Mouse (Mus musculus) heart, embryonic 16.5 days (tissue): Measurements from ENCODE around the gene Necab3. TPM values are rescaled to one million over a fixed set of nuclear protein-coding genes. Genes with fewer than 3 reads are reported as not detected.

Experiments used
- polyA plus RNA-seq: library from polyadenylated mRNA; unstranded; fragments of >200 nt; fragmentation: Nextera tagmentation; extraction: Ambion mirVana; gene quantifications from 2 replicates; pipeline ENCODE4 v1.2.1, GENCODE M21; 2015

Gene Necab3
- polyA plus RNA-seq, 1 experiment from 2014 or later: 2.8 TPM

Other genes starting within 250 kb of the Necab3 start
- gene Cdk5rap1, start 185.9 kb downstream of the Necab3 start, polyA plus RNA-seq: 15.4 and 20.0 TPM in 2 replicates
- 57.8 and 61.8 TPM in 2 replicates for gene Snta1, start 150.8 kb downstream of the Necab3 start, polyA plus RNA-seq
- gene Cbfa2t2, start 122.4 kb downstream of the Necab3 start, polyA plus RNA-seq: 28.5 and 29.7 TPM in 2 replicates
- 0.67 and 0.71 TPM in 2 replicates for gene 1700003F12Rik, start 11.8 kb downstream of the Necab3 start, polyA plus RNA-seq
- gene Actl10, start 7.1 kb downstream of the Necab3 start, polyA plus RNA-seq: 0.16 and 0.19 TPM in 2 replicates
- 18.9 and 22.1 TPM in 2 replicates for gene E2f1, start 11.0 kb upstream of the Necab3 start, polyA plus RNA-seq
- gene Pxmp4, start 44.8 kb upstream of the Necab3 start, polyA plus RNA-seq: 28.2 and 29.5 TPM in 2 replicates
- gene Zfp341, start 54.4 kb upstream of the Necab3 start, polyA plus RNA-seq: 0.45 and 0.74 TPM in 2 replicates
- gene 4930519P11Rik, start 54.5 kb upstream of the Necab3 start, polyA plus RNA-seq: not detected in 2 replicates
- 22.5 and 23.0 TPM in 2 replicates for gene Chmp4b, start 92.8 kb upstream of the Necab3 start, polyA plus RNA-seq
- gene Gm14214, start 211.1 kb upstream of the Necab3 start, polyA plus RNA-seq: not detected in 2 replicates
- gene Raly, start 232.2 kb upstream of the Necab3 start, polyA plus RNA-seq: 29.0 and 36.6 TPM in 2 replicates
- gene a, start 232.5 kb upstream of the Necab3 start, polyA plus RNA-seq: 0.65 and 0.93 TPM in 2 replicates